Mouse (Mus musculus) layer of hippocampus, adult 8-10 months (tissue): ENCODE data around the gene Apol10b. TPM values are rescaled to one million over a fixed set of nuclear protein-coding genes. Genes with fewer than 3 reads are reported as not detected.
"Not testable (repeated sequence)": the region's sequence is repeated elsewhere in the genome, so short reads cannot be mapped to it uniquely, and the experiment has no call there.

Experiments
- DNase-seq, 2 experiments: peaks; one replicate each; pipeline ENCODE4 v3.0.0; 2022; ENCODE audit warnings: low spot score in 2 of 2
- total RNA-seq, 4 experiments: library from RNA; stranded (reverse); gene quantifications; 2 replicates each; pipeline ENCODE4 v1.2.4; 2022

Apol10b gene
- total RNA-seq, result under 1 TPM in 3 of 4 experiments, not detected in 1; 0.16 to 0.32 (median 0.27) TPM

GRCm38 (mm10) chr15:77595961-77596360 lies at the start of gene Apol10b:
TSS of gene Apol10b (minus strand) at chr15:77596125.
- DNase-seq, result no peak

GRCm38 (mm10) chr15:77643176-77643575 lies 47.3 kb upstream of the Apol10b start, which contains the start of gene Apol11b:
TSS of gene Apol11b (minus strand) at chr15:77643286.
- not testable (repeated sequence) for DNase-seq

DNA sequence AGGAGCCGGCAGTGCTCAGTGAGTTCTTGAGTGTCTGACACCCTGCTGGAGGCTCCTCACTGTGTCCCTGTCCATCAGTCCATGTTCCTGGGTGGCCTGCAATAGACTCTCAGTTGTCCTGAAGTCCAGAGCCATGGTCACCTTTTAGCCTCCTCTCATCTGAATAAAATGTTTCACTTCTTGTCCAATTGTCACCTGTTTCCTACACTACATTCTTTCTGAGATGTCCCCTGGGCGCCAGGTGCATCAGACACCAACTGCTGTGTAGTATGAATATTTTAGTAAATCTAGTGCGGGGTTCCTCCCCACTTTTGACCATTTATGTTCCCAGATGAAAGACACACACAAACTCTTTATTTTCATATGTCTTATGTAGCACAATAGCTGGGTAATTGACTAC lies 33.9 kb upstream of the Apol10b start:
- not testable (repeated sequence) for DNase-seq

GRCm38 (mm10) chr15:77628647-77629046 lies 32.7 kb upstream of the Apol10b start:
- DNase-seq, result not testable (repeated sequence)

DNA sequence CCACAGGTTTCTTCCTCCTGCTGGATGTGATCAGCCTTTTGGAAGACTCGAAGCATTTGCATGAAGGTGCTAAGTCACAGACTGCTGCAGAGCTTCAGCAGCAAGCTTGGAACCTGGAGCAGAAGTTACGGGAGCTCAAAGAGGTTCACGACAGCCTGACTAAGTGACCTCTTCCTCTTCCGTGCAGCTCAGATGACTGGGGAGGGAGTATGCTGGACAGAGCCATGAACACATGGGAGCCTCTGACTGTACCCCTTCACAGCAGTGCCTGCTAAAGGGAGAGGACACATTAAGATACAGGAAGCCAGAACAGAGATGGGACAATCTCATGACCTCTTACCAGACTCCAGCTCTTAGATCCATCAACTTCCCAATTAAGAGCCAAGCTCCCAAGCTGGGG lies 30.5 kb upstream of the Apol10b start:
- DNase-seq, result not testable (repeated sequence)

- DNase-seq, result no peak
Observed at GRCm38 (mm10) chr15:77624710-77625109, 28.8 kb upstream of the Apol10b start.

DNA sequence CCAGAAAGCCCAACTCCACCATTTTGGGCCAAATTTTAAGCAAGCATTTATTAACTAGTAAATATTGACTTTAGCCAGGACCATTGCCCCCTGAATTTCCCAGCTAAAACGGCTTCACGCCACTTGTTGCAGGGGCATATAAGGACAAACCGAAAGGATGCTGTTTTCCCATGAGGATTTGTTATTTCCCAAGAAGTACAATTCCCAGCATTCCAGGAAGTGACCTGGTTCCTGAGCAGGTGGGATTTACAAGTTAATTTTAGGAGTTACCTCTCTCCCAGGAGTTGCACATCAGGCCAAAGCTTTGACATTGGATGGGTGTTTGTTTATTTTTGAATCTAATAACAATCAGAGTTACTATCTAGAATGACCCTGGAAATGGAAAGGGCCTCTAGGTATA lies 10.1 kb upstream of the Apol10b start:
- DNase-seq, result no peak

DNA sequence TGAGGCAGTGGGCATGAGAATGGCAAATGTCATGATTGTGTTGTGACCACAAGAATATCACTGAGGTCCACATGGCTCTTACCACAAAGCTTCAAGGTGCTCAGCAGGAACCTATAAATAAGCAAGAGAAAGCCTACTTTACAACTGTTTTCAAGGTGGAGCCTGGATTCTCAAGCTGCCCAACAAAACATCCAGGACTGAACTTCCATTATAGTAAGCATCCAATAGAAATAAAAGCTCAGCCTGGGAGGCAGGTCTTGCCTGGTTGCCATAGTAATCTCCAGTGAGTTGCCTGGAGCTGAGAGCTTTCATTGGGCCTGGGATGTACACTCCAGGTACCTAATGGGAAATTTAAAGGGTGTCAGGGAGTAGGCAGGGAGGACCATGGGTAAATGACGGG lies 3.0 kb upstream of the Apol10b start, which contains the start of gene Gm36245:
Gene Gm36245, plus strand, starts transcription at position 301 of the 400 bp plus-strand sequence.
- DNase-seq, result no peak

DNA sequence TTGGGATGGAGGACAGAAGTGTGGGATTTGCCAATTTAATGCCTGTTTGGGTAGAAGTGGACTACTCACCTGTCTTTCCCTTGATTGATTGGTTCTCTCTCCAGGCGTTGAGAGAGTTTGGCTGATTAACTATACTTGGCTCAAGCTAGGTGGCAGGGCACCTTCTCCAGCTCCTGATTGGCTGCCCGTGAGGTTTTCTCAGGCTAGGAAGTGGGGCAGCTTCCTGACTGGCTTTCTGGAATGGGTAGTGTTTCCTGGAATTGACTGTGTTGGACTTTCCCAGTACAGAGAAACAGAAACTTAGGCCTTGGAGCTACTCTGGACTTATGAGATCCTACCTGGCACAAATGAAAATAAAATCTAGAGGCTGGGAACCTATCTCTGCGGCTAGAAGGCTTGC lies 2.5 kb upstream of the Apol10b start:
- no peak for DNase-seq

DNA sequence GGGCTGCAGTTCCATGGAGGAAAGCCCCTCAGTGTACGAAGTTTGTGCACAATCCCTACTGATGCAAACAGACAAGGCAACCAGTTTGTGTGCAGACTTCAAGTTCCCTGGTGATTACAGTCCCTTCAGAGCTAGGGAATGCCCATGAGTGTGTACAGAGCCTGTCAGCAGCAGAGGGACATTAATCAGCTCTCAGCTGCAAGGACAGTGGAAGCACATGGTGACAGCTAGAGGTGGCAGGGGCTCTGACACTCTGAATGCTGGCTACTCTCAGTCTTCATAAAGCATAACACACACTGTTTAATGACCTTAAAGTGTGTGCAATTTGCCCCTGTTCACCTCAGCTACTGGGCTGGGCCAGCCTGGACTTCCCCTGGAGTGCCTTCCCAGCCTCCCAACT lies 2.4 kb downstream of the Apol10b start:
- no peak for DNase-seq

DNA sequence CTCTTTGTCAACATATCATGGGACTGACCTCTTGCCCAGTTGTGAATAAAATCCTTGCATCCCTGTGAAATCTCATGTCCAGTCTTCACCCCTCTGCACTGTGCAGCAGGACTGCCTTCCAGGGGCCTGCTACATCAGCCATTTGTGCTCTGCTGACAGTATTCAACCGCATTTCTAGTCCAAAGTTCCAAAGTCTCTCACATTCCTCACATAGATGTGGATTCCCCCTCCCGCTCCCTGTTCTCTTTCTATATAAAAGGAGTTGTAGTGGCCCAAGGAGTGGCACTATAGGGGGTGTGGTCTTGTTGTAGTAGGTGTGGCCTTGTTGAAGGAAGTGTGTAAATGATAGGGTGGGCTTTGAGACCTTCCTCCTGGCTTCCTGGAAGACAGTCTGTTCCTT lies 5.0 kb downstream of the Apol10b start:
- no peak for DNase-seq

GRCm38 (mm10) chr15:77588981-77589380 lies 6.9 kb downstream of the Apol10b start:
- no peak for DNase-seq

DNA sequence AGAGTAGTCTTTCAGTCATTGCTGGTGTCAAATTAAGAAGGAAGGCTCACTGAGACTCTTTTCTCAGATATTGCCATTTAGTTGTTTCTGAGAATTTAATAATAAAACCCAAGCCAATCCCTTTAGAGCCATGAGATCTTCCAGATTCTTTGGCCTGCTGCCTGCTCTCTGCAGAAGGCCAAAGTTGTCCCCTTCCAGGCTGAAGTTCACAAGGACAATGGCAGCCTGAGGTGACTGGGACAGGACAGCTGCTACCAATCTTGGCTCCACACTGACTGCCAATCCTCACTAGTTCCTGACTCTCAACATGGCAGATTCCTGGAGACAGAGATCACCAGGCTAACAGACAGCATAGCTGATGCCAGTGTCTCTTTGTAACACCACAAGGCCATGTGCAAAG lies 8.9 kb downstream of the Apol10b start:
- no peak for DNase-seq

DNA sequence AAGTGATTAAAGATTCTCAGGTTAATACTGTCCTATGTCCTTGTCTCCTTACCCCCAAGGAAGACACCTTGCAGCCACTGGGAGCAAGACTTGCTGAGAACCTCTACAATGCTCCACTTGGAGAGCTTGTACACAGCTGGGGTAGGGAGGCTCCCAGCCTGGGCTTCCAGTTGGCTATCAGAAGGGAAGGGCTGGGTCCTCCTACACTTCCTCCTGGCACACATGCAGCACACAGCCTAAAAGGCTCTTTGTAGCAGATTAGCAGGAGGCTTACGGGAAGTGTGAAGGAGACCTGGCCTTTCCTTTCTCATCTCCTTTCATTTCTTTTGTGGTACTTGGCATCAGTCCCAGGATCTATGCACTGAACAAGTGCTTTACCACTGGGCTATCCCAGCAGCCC lies 14.2 kb downstream of the Apol10b start:
- peak; percentile 5 to 23 for DNase-seq

DNA sequence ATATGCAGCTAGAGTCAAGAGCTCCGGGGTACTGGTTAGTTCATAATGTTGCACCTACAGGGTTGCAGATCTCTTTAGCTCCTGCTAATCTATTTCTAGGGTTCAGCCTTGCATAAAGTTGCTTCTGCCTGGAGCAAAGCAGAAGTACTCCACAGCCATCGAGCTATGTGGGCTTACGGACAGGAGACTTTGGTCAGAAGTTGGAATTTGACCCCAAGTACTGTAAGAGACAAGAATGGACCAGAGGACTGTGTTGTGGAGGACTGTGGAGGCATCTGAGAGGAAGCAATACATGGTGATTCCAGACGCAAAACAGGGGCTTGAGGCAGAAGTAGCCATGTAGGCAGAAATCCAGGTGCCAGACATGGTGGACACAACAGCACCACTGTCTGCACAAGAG lies 16.6 kb downstream of the Apol10b start:
- DNase-seq, result no peak

- no peak for DNase-seq
Observed at GRCm38 (mm10) chr15:77578801-77579200, 17.1 kb downstream of the Apol10b start.

GRCm38 (mm10) chr15:77563219-77563618 lies 32.7 kb downstream of the Apol10b start:
- DNase-seq, result no peak

DNA sequence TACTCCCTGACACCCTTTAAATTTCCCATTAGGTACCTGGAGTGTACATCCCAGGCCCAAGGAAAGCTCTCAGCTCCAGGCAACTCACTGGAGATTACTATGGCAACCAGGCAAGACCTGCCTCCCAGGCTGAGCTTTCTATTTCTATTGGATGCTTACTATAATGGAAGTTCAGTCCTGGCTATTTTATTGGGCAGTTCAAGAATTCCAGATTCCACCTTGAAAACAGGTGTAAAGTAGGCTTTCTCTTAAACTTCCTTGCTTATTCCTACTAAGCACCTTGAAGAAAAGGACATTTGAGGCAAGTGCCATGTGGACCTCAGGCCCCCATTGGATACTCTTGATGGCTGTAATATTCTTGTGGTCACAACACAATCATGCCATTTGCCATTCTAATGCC lies 34.1 kb downstream of the Apol10b start, which contains the start of gene 1700025B11Rik:
Gene 1700025B11Rik, minus strand, starts transcription at position 101 of the 400 bp plus-strand sequence.
- DNase-seq, result no peak

DNA sequence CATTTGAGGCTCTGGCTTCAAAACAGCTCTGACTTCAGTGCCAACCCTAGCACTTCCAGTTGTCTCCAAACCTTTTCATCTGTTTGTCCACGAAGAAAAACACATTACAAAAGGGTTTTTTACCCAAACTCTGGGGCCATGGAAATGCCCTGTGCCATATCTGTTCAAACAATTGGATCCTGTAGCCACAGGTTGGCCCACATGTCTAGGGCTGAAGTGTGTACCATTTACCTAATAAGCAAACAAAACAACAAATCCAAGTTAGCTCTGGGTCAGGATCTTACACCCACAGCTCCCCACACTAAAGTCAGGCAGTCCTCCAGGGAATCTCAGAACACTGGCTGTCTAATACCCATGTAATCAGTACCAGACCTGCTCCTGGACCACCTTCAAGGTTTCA lies 56.7 kb downstream of the Apol10b start:
- DNase-seq, result not testable (repeated sequence)

Other genes starting within 250 kb of the Apol10b start
- 1 to 10 TPM in 1 of 4 experiments, under 1 TPM in 2, not detected in 1; 0.14 to 1.3 (median 0.82) TPM for gene Apol7a, start 197.0 kb downstream of the Apol10b start, total RNA-seq
- under 1 TPM in 1 of 4 experiments, not detected in 3; 0.32 TPM for gene Apol9a, start 185.0 kb downstream of the Apol10b start, total RNA-seq
- gene Apol7b, start 148.6 kb downstream of the Apol10b start, total RNA-seq, result not detected
- not detected for gene Apol10a, start 119.1 kb downstream of the Apol10b start, total RNA-seq
- gene Apol11a, start 87.9 kb downstream of the Apol10b start, total RNA-seq, result not detected
- not detected for gene Apol7c, start 62.8 kb downstream of the Apol10b start, total RNA-seq
- not detected for gene 1700025B11Rik, start 34.2 kb downstream of the Apol10b start, total RNA-seq
- gene Gm36245, start 3.1 kb upstream of the Apol10b start, total RNA-seq, result not detected
- gene Apol11b, start 47.2 kb upstream of the Apol10b start, total RNA-seq, result under 1 TPM in 2 of 4 experiments, not detected in 2; 0.17 to 0.28 TPM
- gene Apol7e, start 102.7 kb upstream of the Apol10b start, total RNA-seq, result not detected
- gene Apol9b, start 132.9 kb upstream of the Apol10b start, total RNA-seq, result not detected
- gene Apol8, start 160.9 kb upstream of the Apol10b start, total RNA-seq, result 10 to 100 TPM in 2 of 4 experiments, 1 to 10 TPM in 2; 6.3 to 14.1 (median 9.1) TPM
- 100 to 1,000 TPM in 3 of 4 experiments, 10 to 100 TPM in 1; 89.0 to 116 (median 104) TPM for gene Myh9, start 246.1 kb upstream of the Apol10b start, total RNA-seq